Mouse (Mus musculus) layer of hippocampus, adult 8-10 months (tissue): ENCODE measurements at regions not wholly inside any gene's neighbourhood (a gene's known extent, or its start where the extent isn't known, plus 50 kb on each side); places are given as distances from the start of the nearest gene placed in this dataset.

ENCODE experiments used
- DNase-seq, 2 experiments: peaks; one replicate each; pipeline ENCODE4 v3.0.0; 2022; ENCODE audit warnings: low spot score in 2 of 2

GRCm38 (mm10) chr13:16746451-16746850 lies 734.8 kb downstream of the Inhba start:
- DNase-seq: no peak

- no peak for DNase-seq
Observed at GRCm38 (mm10) chr13:16756264-16756663, 744.6 kb downstream of the Inhba start.

- DNase-seq: no peak
Observed at GRCm38 (mm10) chr13:16760045-16760444, 748.4 kb downstream of the Inhba start.

- DNase-seq: no peak
Observed at GRCm38 (mm10) chr13:16761415-16761814, 749.8 kb downstream of the Inhba start.

- DNase-seq: peak in 1 of 2 experiments; percentile 3
Observed at GRCm38 (mm10) chr13:16762326-16762725, 750.7 kb downstream of the Inhba start.

- DNase-seq: peak; percentile 4 to 22
Observed at GRCm38 (mm10) chr13:16762727-16763512, 751.3 kb downstream of the Inhba start.

GRCm38 (mm10) chr13:16763746-16764145 lies 752.1 kb downstream of the Inhba start:
- peak in 1 of 2 experiments; percentile 49 for DNase-seq

- DNase-seq: no peak
Observed at GRCm38 (mm10) chr13:16769409-16769808, 757.8 kb downstream of the Inhba start.

GRCm38 (mm10) chr13:16769848-16770422 lies 758.3 kb downstream of the Inhba start:
- DNase-seq: no peak

- DNase-seq: no peak
Observed at GRCm38 (mm10) chr13:16771845-16772244, 760.2 kb downstream of the Inhba start.

- no peak for DNase-seq
Observed at GRCm38 (mm10) chr13:16805560-16805959, 793.9 kb downstream of the Inhba start.
